Mouse (Mus musculus) heart, postnatal 0 days (tissue): ENCODE measurements at regions not wholly inside any gene's neighbourhood (a gene's known extent, or its start where the extent isn't known, plus 50 kb on each side); places are given as distances from the start of the nearest gene placed in this dataset.

ENCODE experiments used
- CTCF ChIP-seq: IDR thresholded peaks from 2 replicates; pipeline ENCODE4 v1.5.1; 2016; ENCODE audit warnings: antibody characterized with exemption, control low read depth, low read depth
- EP300 ChIP-seq: IDR thresholded peaks from 2 replicates; pipeline ENCODE4 v1.6.1; 2016; ENCODE audit warnings: antibody characterized with exemption, low read depth

- TF ChIP-seq CTCF (no peak), EP300 (no peak)
Observed at GRCm38 (mm10) chr1:190047201-190047600, 123.3 kb downstream of the Prox1 start.
